Mouse (Mus musculus): Measurements from ENCODE around the gene Senp8. TPM values are rescaled to one million over a fixed set of nuclear protein-coding genes. Genes with fewer than 3 reads are reported as not detected.

Gene Senp8
- polyA plus RNA-seq, 1 experiment from 2014 or later, result 9.2 TPM

Other genes with a start within 250 kb of the Senp8 start
- 89.9 and 108 TPM in 2 replicates for gene Hexa, start 211.2 kb downstream of the Senp8 start, polyA plus RNA-seq (2015; fragmentation: Nextera tagmentation; extraction: Ambion mirVana)
- gene Tmem202, start 210.9 kb downstream of the Senp8 start, polyA plus RNA-seq (2015; fragmentation: Nextera tagmentation; extraction: Ambion mirVana), result 0.27 TPM in 1 of 2 replicates, not detected in the other
- gene Celf6, start 172.8 kb downstream of the Senp8 start, polyA plus RNA-seq (2015; fragmentation: Nextera tagmentation; extraction: Ambion mirVana), result 0.09 and 0.10 TPM in 2 replicates
- gene Parp6, start 133.4 kb downstream of the Senp8 start, polyA plus RNA-seq (2015; fragmentation: Nextera tagmentation; extraction: Ambion mirVana), result 22.5 and 27.8 TPM in 2 replicates
- gene Pkm, start 94.3 kb downstream of the Senp8 start, polyA plus RNA-seq (2015; fragmentation: Nextera tagmentation; extraction: Ambion mirVana), result 1,195 and 1,260 TPM in 2 replicates
- 4.4 and 5.0 TPM in 2 replicates for gene Gramd2, start 70.6 kb downstream of the Senp8 start, polyA plus RNA-seq (2015; fragmentation: Nextera tagmentation; extraction: Ambion mirVana)
- 12.8 and 15.9 TPM in 2 replicates for gene Myo9a, start 186 bp upstream of the Senp8 start, polyA plus RNA-seq (2015; fragmentation: Nextera tagmentation; extraction: Ambion mirVana)
- gene Nr2e3, start 209.9 kb upstream of the Senp8 start, polyA plus RNA-seq (2015; fragmentation: Nextera tagmentation; extraction: Ambion mirVana), result 2.6 and 3.0 TPM in 2 replicates

Measured in limb, embryonic 15.5 days (tissue).